Mouse (Mus musculus): ENCODE data around the gene Lpcat2.

- TF ChIP-seq CTCF (IDR thresholded peaks at IDR 0.05; ENCODE audit: borderline replicate concordance, insufficient read depth, low read depth, low read length) (no peak), POLR2A (IDR thresholded peaks at IDR 0.05; ENCODE audit: borderline replicate concordance, insufficient read depth, low read length) (no peak)
These were observed 40.9 kb downstream of the Lpcat2 start for GRCm38 (mm10) chr8:92896056-92896455.

All from cerebellum, adult 2 months (tissue).